10 mouse cellular contexts compared by ENCODE assay signal in the genomic region with DNA sequence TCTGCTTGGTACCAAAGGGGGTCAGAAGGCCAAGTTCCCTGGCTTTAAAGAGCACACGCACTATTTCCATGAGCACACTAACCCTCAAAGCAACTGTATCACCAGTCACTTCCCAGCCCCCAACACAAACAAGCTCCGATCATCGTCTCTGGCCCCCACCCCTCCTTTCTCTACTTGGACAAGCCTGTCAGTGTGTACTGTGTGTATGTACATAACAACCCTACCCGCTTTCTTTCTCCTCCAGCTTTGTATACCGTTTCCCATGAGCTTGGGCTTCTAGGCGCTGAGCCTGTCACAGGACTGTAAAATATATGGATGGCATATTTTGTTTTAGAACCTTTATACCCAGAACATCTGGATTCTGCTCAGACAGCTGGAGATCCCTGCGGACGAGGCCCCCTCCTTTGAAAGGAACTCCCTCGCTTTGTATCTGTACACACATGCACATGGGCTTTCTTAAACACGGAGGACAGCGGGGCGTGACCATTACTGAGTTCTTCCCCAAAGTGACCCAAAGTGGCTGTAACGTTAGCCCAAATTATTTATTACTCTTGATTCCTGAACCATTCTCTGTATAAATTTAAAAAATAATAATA.
A peak's percentile ranks its signal among the peaks of the same experiment; 100 is the strongest.
DNase-seq lines count a peak whose midpoint lies in the region; ATAC-seq lines count a peak whose summit lies in the region.
"Had no signal": no experiment of that assay in that cellular context is flagged by ENCODE, and none has a peak within 500 bp of the region (broad histone marks: within the 10 kb centered on the region; RNA-seq: fewer than 3 reads in every experiment).

No protein-coding gene starts in this region.

- no peak overlapping the region for H3K4me3 ChIP-seq in heart, embryonic 10.5 days
- H3K4me3 ChIP-seq in midbrain, embryonic 15.5 days = no peak overlapping the region
- no peak overlapping the region for H3K4me3 ChIP-seq in midbrain, embryonic 10.5 days
- H3K4me3 ChIP-seq in limb, embryonic 10.5 days = no peak overlapping the region
- no peak overlapping the region for H3K4me3 ChIP-seq in stomach, embryonic 16.5 days (replicated peaks; ENCODE audit: low read length)
- H3K4me3 ChIP-seq: heart, embryonic 15.5 days; midbrain, embryonic 12.5 days had no signal

- H3K4me2 ChIP-seq in midbrain, embryonic 15.5 days = no peak overlapping the region
- H3K4me2 ChIP-seq in stomach, embryonic 16.5 days (ENCODE audit: low read depth, low read length) = peak overlapping the region; percentile 14
- H3K4me2 ChIP-seq: heart, embryonic 15.5 days; midbrain, embryonic 12.5 days had no signal

- no peaks in the 10 kb centered on the region for H3K36me3 ChIP-seq in heart, embryonic 10.5 days
- no peaks in the 10 kb centered on the region for H3K36me3 ChIP-seq in midbrain, embryonic 15.5 days (replicated peaks)
- no peaks in the 10 kb centered on the region for H3K36me3 ChIP-seq in midbrain, embryonic 10.5 days
- no peaks in the 10 kb centered on the region for H3K36me3 ChIP-seq in limb, embryonic 10.5 days
- H3K36me3 ChIP-seq in stomach, embryonic 16.5 days (ENCODE audit: control insufficient read depth, insufficient read depth, low read length) = no peaks in the 10 kb centered on the region
- H3K36me3 ChIP-seq: heart, embryonic 15.5 days; midbrain, embryonic 12.5 days had no signal

- H3K9me3 ChIP-seq in heart, embryonic 10.5 days = no peaks in the 10 kb centered on the region
- no peaks in the 10 kb centered on the region for H3K9me3 ChIP-seq in midbrain, embryonic 15.5 days
- no peaks in the 10 kb centered on the region for H3K9me3 ChIP-seq in midbrain, embryonic 10.5 days (replicated peaks)
- H3K9me3 ChIP-seq in limb, embryonic 10.5 days (replicated peaks) = no peaks in the 10 kb centered on the region
- no peaks in the 10 kb centered on the region for H3K9me3 ChIP-seq in stomach, embryonic 16.5 days (replicated peaks; ENCODE audit: control insufficient read depth, low read length)
- H3K9me3 ChIP-seq: heart, embryonic 15.5 days; midbrain, embryonic 12.5 days had no signal

- no peak for DNase-seq in heart, embryonic 10.5 days (ENCODE audit: low spot score)
- DNase-seq in heart, postnatal 4 days = no peak
- DNase-seq in midbrain, embryonic 10.5 days (ENCODE audit: low spot score) = no peak
- DNase-seq in limb, embryonic 10.5 days (ENCODE audit: low spot score) = peak; percentile 38
- DNase-seq in cerebellum, postnatal 10 days = no peak

- H3K27me3 ChIP-seq in heart, embryonic 10.5 days (ENCODE audit: insufficient read depth, poor library complexity, severe bottlenecking) = peaks cover 26% of the 10 kb centered on the region; the same call in 1 of the 2 replicates
- H3K27me3 ChIP-seq in midbrain, embryonic 15.5 days (replicated peaks) = peaks cover 3% of the 10 kb centered on the region; the same call in 1 of the 2 replicates
- H3K27me3 ChIP-seq in midbrain, embryonic 10.5 days (ENCODE audit: low read depth, poor library complexity, severe bottlenecking) = peaks cover 79% of the 10 kb centered on the region
- 0 out of 2 replicates have a peak, but pooled peaks cover 3% of the 10 kb centered on the region for H3K27me3 ChIP-seq in limb, embryonic 10.5 days (ENCODE audit: low read depth, poor library complexity, severe bottlenecking)
- no peaks in the 10 kb centered on the region for H3K27me3 ChIP-seq in stomach, embryonic 16.5 days (ENCODE audit: control insufficient read depth, insufficient read depth, low read length)

- no peak overlapping the region for H3K9ac ChIP-seq in midbrain, embryonic 15.5 days
- H3K9ac ChIP-seq in stomach, embryonic 16.5 days (ENCODE audit: low read length) = 0 out of 2 replicates have a peak overlapping the region, but pooled peaks have one; percentile 3
- H3K9ac ChIP-seq: heart, embryonic 15.5 days; midbrain, embryonic 12.5 days had no signal

- 65% methylated on average over 13 of the region's 13 CpGs for WGBS in heart, embryonic 10.5 days
- 74% methylated on average over 13 of the region's 13 CpGs for WGBS in midbrain, embryonic 15.5 days
- 72% methylated on average over 13 of the region's 13 CpGs for WGBS in midbrain, embryonic 10.5 days
- 44% methylated on average over 13 of the region's 13 CpGs for WGBS in limb, embryonic 10.5 days
- 25% methylated on average over 13 of the region's 13 CpGs for WGBS in stomach, embryonic 16.5 days

- H3K27ac ChIP-seq in heart, embryonic 10.5 days = 0 out of 2 replicates have a peak overlapping the region, but pooled peaks have one; percentile 32
- no peak overlapping the region for H3K27ac ChIP-seq in midbrain, embryonic 15.5 days
- H3K27ac ChIP-seq in midbrain, embryonic 10.5 days (replicated peaks) = no peak overlapping the region
- peak overlapping the region; percentile 69 for H3K27ac ChIP-seq in limb, embryonic 10.5 days
- H3K27ac ChIP-seq in stomach, embryonic 16.5 days (ENCODE audit: low read length) = peak overlapping the region; percentile 84
- H3K27ac ChIP-seq: heart, embryonic 15.5 days; midbrain, embryonic 12.5 days had no signal

- ATAC-seq in midbrain, embryonic 15.5 days (replicated peaks) = peak; percentile 53; the same call in 1 of the 2 replicates
- ATAC-seq in stomach, embryonic 16.5 days (ENCODE audit: insufficient read depth, low FRiP score) = peak; percentile 6; the same call in 1 of the 2 replicates
- no peak for ATAC-seq in cerebellum, adult (ENCODE audit: insufficient number of reproducible peaks, low FRiP score, low TSS enrichment)

- H3K4me1 ChIP-seq in heart, embryonic 10.5 days = peaks cover 31% of the 10 kb centered on the region
- H3K4me1 ChIP-seq in midbrain, embryonic 15.5 days = peaks cover 7% of the 10 kb centered on the region
- peaks cover 32% of the 10 kb centered on the region for H3K4me1 ChIP-seq in midbrain, embryonic 10.5 days
- peaks cover 52% of the 10 kb centered on the region for H3K4me1 ChIP-seq in limb, embryonic 10.5 days
- peaks cover 36% of the 10 kb centered on the region for H3K4me1 ChIP-seq in stomach, embryonic 16.5 days (ENCODE audit: control insufficient read depth, insufficient read depth, low read length)
- H3K4me1 ChIP-seq: midbrain, embryonic 12.5 days had no signal

Comparison
In these comparisons a context has a peak if more than half of its experiments do, and no peak if none do; other contexts are left out.
1. H3K27ac ChIP-seq: peak in heart, embryonic 10.5 days (single experiment), limb, embryonic 10.5 days (single experiment) and stomach, embryonic 16.5 days (single experiment); none in midbrain, embryonic 15.5 days (single experiment) and midbrain, embryonic 10.5 days (single experiment).